Mouse (Mus musculus) megakaryocyte, embryonic 14.5 days (primary cell): ENCODE measurements around the gene Ccdc106. TPM values are rescaled to one million over a fixed set of nuclear protein-coding genes. Genes with fewer than 3 reads are reported as not detected.
A peak's percentile ranks its signal among the peaks of the same experiment; 100 is the strongest.
"Not testable (repeated sequence)": the region's sequence is repeated elsewhere in the genome, so short reads cannot be mapped to it uniquely, and the experiment has no call there.

Experiments used
- H3K27me3 ChIP-seq: replicated peaks from 2 replicates; pipeline ENCODE3; 2012; ENCODE audit warnings: inconsistent platforms
- H3K36me3 ChIP-seq: replicated peaks from 2 replicates; pipeline ENCODE3; 2012; ENCODE audit warnings: low read length, inconsistent platforms, mixed read lengths
- H3K4me1 ChIP-seq: 2 replicates; pipeline ENCODE4 v1.6.1; 2012; ENCODE audit warnings: inconsistent platforms
- H3K4me3 ChIP-seq: replicated peaks from 2 replicates; pipeline ENCODE3; 2012; ENCODE audit warnings: moderate library complexity, mild to moderate bottlenecking, inconsistent platforms
- H3K9me3 ChIP-seq: 2 replicates; pipeline ENCODE4 v1.6.1; 2012; ENCODE audit warnings: inconsistent platforms
- FLI1 ChIP-seq: IDR thresholded peaks from 2 replicates; pipeline ENCODE4 v1.6.1; 2012; ENCODE audit warnings: low read length, inconsistent platforms, mixed read lengths
- GATA1 ChIP-seq: IDR thresholded peaks from 3 replicates; pipeline ENCODE4 v1.6.1; 2012; ENCODE audit warnings: mixed read lengths, low read length, inconsistent platforms, borderline replicate concordance
- polyA plus RNA-seq: library from polyadenylated mRNA; stranded (reverse); fragments of >175 nt; gene quantifications from 2 replicates; pipeline ENCODE4 v1.2.3, GENCODE M21; 2012; ENCODE audit warnings: low replicate concordance; ENCODE audit not compliant: insufficient read depth

Ccdc106 gene
- polyA plus RNA-seq, 1 experiment: 7.3 TPM

GRCm38 (mm10) chr7:5060239-5060731 lies 39.9 kb downstream of the Ccdc106 start:
- Histone ChIP-seq H3K4me1 (peaks cover 65% of the 10 kb centered on the region), H3K9me3 (0 out of 2 replicates have a peak, but pooled peaks cover 2% of the 10 kb centered on the region), H3K27me3 (peaks cover 28% of the 10 kb centered on the region), H3K4me3 (peak overlapping the region; percentile 95), H3K36me3 (peaks cover 7% of the 10 kb centered on the region)
- TF ChIP-seq GATA1 (no peak), FLI1 (no peak)

GRCm38 (mm10) chr7:5060944-5061773 lies 40.8 kb downstream of the Ccdc106 start:
- peak overlapping the region; percentile 95 for H3K4me3 ChIP-seq
- TF ChIP-seq GATA1 (no peak), FLI1 (no peak)
- H3K4me1 ChIP-seq: peaks cover 69% of the 10 kb centered on the region

GRCm38 (mm10) chr7:5061774-5062359 lies 41.5 kb downstream of the Ccdc106 start, which contains the start of gene U2af2:
TSS of gene U2af2 (plus strand) at chr7:5062143.
- Histone ChIP-seq H3K9me3 (0 out of 2 replicates have a peak, but pooled peaks cover 2% of the 10 kb centered on the region), H3K36me3 (peaks cover 23% of the 10 kb centered on the region), H3K4me3 (peak within 1 kb of the TSS; percentile 95), H3K4me1 (peaks cover 71% of the 10 kb centered on the region), H3K27me3 (peaks cover 12% of the 10 kb centered on the region)
- TF ChIP-seq GATA1: no peak
- no peak; the same call in 1 of the 2 replicates for TF ChIP-seq FLI1

More at GRCm38 (mm10) chr7:5060944-5061773, 40.8 kb downstream of the Ccdc106 start:
- 0 out of 2 replicates have a peak, but pooled peaks cover 2% of the 10 kb centered on the region for H3K9me3 ChIP-seq
- peaks cover 19% of the 10 kb centered on the region for H3K27me3 ChIP-seq
- H3K36me3 ChIP-seq: peaks cover 16% of the 10 kb centered on the region

- Histone ChIP-seq H3K4me3 (peak overlapping the region; percentile 95), H3K9me3 (no peaks in the 10 kb centered on the region), H3K4me1 (peaks cover 71% of the 10 kb centered on the region), H3K27me3 (peaks cover 6% of the 10 kb centered on the region), H3K36me3 (peaks cover 29% of the 10 kb centered on the region)
- no peak for TF ChIP-seq FLI1
- TF ChIP-seq GATA1: no peak
Measured at GRCm38 (mm10) chr7:5062360-5063001, 42.1 kb downstream of the Ccdc106 start.

GRCm38 (mm10) chr7:5064886-5065285 lies 44.5 kb downstream of the Ccdc106 start:
- Histone ChIP-seq H3K27me3 (no peaks in the 10 kb centered on the region), H3K4me3 (no peak overlapping the region), H3K9me3 (no peaks in the 10 kb centered on the region), H3K36me3 (peaks cover 53% of the 10 kb centered on the region), H3K4me1 (peaks cover 65% of the 10 kb centered on the region)
- no peak for TF ChIP-seq FLI1
- TF ChIP-seq GATA1: no peak

- no peak overlapping the region for H3K4me3 ChIP-seq
- no peaks in the 10 kb centered on the region for H3K27me3 ChIP-seq
- peaks cover 69% of the 10 kb centered on the region for H3K4me1 ChIP-seq
- TF ChIP-seq FLI1 (no peak), GATA1 (no peak)
- H3K36me3 ChIP-seq: peaks cover 98% of the 10 kb centered on the region
- H3K9me3 ChIP-seq: no peaks in the 10 kb centered on the region
Measured at GRCm38 (mm10) chr7:5073586-5073985, 53.2 kb downstream of the Ccdc106 start.

- TF ChIP-seq GATA1 (no peak), FLI1 (no peak)
Measured at GRCm38 (mm10) chr7:5074984-5075383, 54.6 kb downstream of the Ccdc106 start.

GRCm38 (mm10) chr7:5076931-5077330 lies 56.6 kb downstream of the Ccdc106 start:
- Histone ChIP-seq H3K27me3 (no peaks in the 10 kb centered on the region), H3K4me3 (no peak overlapping the region), H3K4me1 (peaks cover 60% of the 10 kb centered on the region), H3K9me3 (no peaks in the 10 kb centered on the region), H3K36me3 (peaks cover 73% of the 10 kb centered on the region)
- no peak for TF ChIP-seq FLI1
- no peak for TF ChIP-seq GATA1

More at GRCm38 (mm10) chr7:5074984-5075383, 54.6 kb downstream of the Ccdc106 start:
- Histone ChIP-seq H3K4me1 (peaks cover 67% of the 10 kb centered on the region), H3K9me3 (no peaks in the 10 kb centered on the region), H3K36me3 (peaks cover 91% of the 10 kb centered on the region), H3K4me3 (no peak overlapping the region), H3K27me3 (no peaks in the 10 kb centered on the region)

GRCm38 (mm10) chr7:5079365-5080009 lies 59.1 kb downstream of the Ccdc106 start:
- H3K27me3 ChIP-seq, H3K9me3 ChIP-seq: not testable (repeated sequence)
- Histone ChIP-seq H3K4me3 (peak overlapping the region; percentile 98), H3K4me1 (peaks cover 61% of the 10 kb centered on the region), H3K36me3 (peaks cover 70% of the 10 kb centered on the region)
